Mouse (Mus musculus): Measurements from ENCODE around the gene Rnf222. TPM values are rescaled to one million over a fixed set of nuclear protein-coding genes. Genes with fewer than 3 reads are reported as not detected.

Gene Rnf222
- polyA plus RNA-seq, 1 experiment from 2014 or later = 0.17 TPM

GRCm38 (mm10) chr11:68864544-68865189 lies 23.7 kb upstream of the Rnf222 start:
- TF ChIP-seq CTCF (IDR thresholded peaks at IDR 0.05; ENCODE audit: low read depth) = no peak
- Histone ChIP-seq H3K27me3 (ENCODE audit: insufficient read depth, low read length) (no peaks in the 10 kb centered on the region), H3K4me1 (replicated peaks; ENCODE audit: insufficient read depth, low read length) (no peaks in the 10 kb centered on the region), H3K9ac (ENCODE audit: low read depth, low read length) (no peak overlapping the region), H3K4me2 (ENCODE audit: low read length) (no peak overlapping the region), H3K27ac (0 out of 2 replicates have a peak overlapping the region, but pooled peaks have one; percentile 6), H3K4me3 (replicated peaks; ENCODE audit: low read depth, low read length) (no peak overlapping the region), H3K9me3 (replicated peaks; ENCODE audit: low read length) (no peaks in the 10 kb centered on the region), H3K36me3 (ENCODE audit: insufficient read depth, low read length) (no peaks in the 10 kb centered on the region)
- ATAC-seq (replicated peaks; ENCODE audit: low FRiP score, low read depth) (peak; percentile 69; the same call in 1 of the 2 replicates), DNase-seq (ENCODE audit: low spot score) (peak; percentile 87)
- WGBS = 25% methylated on average over 9 of the region's 9 CpGs

GRCm38 (mm10) chr11:68871277-68871676 lies 17.1 kb upstream of the Rnf222 start:
- Histone ChIP-seq H3K36me3 (ENCODE audit: insufficient read depth, low read length) (no peaks in the 10 kb centered on the region), H3K27me3 (ENCODE audit: insufficient read depth, low read length) (no peaks in the 10 kb centered on the region), H3K9ac (ENCODE audit: low read depth, low read length) (no peak overlapping the region), H3K4me2 (ENCODE audit: low read length) (no peak overlapping the region), H3K9me3 (replicated peaks; ENCODE audit: low read length) (no peaks in the 10 kb centered on the region), H3K4me3 (replicated peaks; ENCODE audit: low read depth, low read length) (no peak overlapping the region), H3K4me1 (replicated peaks; ENCODE audit: insufficient read depth, low read length) (no peaks in the 10 kb centered on the region), H3K27ac (no peak overlapping the region)
- 80% methylated on average over 9 of the region's 9 CpGs for WGBS
- DNase-seq (ENCODE audit: low spot score) = no peak
- no peak for TF ChIP-seq CTCF (IDR thresholded peaks at IDR 0.05; ENCODE audit: low read depth)
- no peak for ATAC-seq (replicated peaks; ENCODE audit: low FRiP score, low read depth)

GRCm38 (mm10) chr11:68871748-68872147 lies 16.6 kb upstream of the Rnf222 start, which contains the start of gene Ndel1:
Ndel1 (minus strand) TSS chr11:68871858.
- Histone ChIP-seq H3K4me1 (replicated peaks; ENCODE audit: insufficient read depth, low read length) (no peaks in the 10 kb centered on the region), H3K4me3 (replicated peaks; ENCODE audit: low read depth, low read length) (no peak within 1 kb of the TSS), H3K27me3 (ENCODE audit: insufficient read depth, low read length) (no peaks in the 10 kb centered on the region), H3K4me2 (ENCODE audit: low read length) (no peak within 1 kb of the TSS), H3K9me3 (replicated peaks; ENCODE audit: low read length) (no peaks in the 10 kb centered on the region), H3K9ac (ENCODE audit: low read depth, low read length) (0 out of 2 replicates have a peak within 1 kb of the TSS, but pooled peaks have one; percentile 14), H3K27ac (0 out of 2 replicates have a peak within 1 kb of the TSS, but pooled peaks have one; percentile 25), H3K36me3 (ENCODE audit: insufficient read depth, low read length) (no peaks in the 10 kb centered on the region)
- 15% methylated on average over 6 of the region's 6 CpGs for WGBS
- TF ChIP-seq CTCF (IDR thresholded peaks at IDR 0.05; ENCODE audit: low read depth) = no peak
- DNase-seq (ENCODE audit: low spot score) (peak; percentile 61), ATAC-seq (replicated peaks; ENCODE audit: low FRiP score, low read depth) (no peak; the same call in 1 of the 2 replicates)

GRCm38 (mm10) chr11:68874841-68875240 lies 13.5 kb upstream of the Rnf222 start:
- no peak overlapping the region for H3K9ac ChIP-seq (ENCODE audit: low read depth, low read length)
- no peak overlapping the region for H3K4me2 ChIP-seq (ENCODE audit: low read length)
- WGBS = 0% methylated on average over 2 of the region's 2 CpGs
- H3K27me3 ChIP-seq (ENCODE audit: insufficient read depth, low read length) = no peaks in the 10 kb centered on the region
- H3K36me3 ChIP-seq (ENCODE audit: insufficient read depth, low read length) = no peaks in the 10 kb centered on the region
- no peaks in the 10 kb centered on the region for H3K4me1 ChIP-seq (replicated peaks; ENCODE audit: insufficient read depth, low read length)
- H3K4me3 ChIP-seq (replicated peaks; ENCODE audit: low read depth, low read length) = no peak overlapping the region
- ATAC-seq (replicated peaks; ENCODE audit: low FRiP score, low read depth) (no peak), DNase-seq (ENCODE audit: low spot score) (peak; percentile 90)
- no peak overlapping the region for H3K27ac ChIP-seq
- H3K9me3 ChIP-seq (replicated peaks; ENCODE audit: low read length) = no peaks in the 10 kb centered on the region
- peak; percentile 85 for TF ChIP-seq CTCF (IDR thresholded peaks at IDR 0.05; ENCODE audit: low read depth)

GRCm38 (mm10) chr11:68878811-68879210 lies 9.5 kb upstream of the Rnf222 start:
- ATAC-seq (replicated peaks; ENCODE audit: low FRiP score, low read depth) = no peak
- H3K36me3 ChIP-seq (ENCODE audit: insufficient read depth, low read length) = no peaks in the 10 kb centered on the region
- H3K4me1 ChIP-seq (replicated peaks; ENCODE audit: insufficient read depth, low read length) = no peaks in the 10 kb centered on the region
- H3K27ac ChIP-seq = no peak overlapping the region
- no peak overlapping the region for H3K9ac ChIP-seq (ENCODE audit: low read depth, low read length)
- H3K9me3 ChIP-seq (replicated peaks; ENCODE audit: low read length) = no peaks in the 10 kb centered on the region
- H3K4me2 ChIP-seq (ENCODE audit: low read length) = no peak overlapping the region
- H3K4me3 ChIP-seq (replicated peaks; ENCODE audit: low read depth, low read length) = no peak overlapping the region
- TF ChIP-seq CTCF (IDR thresholded peaks at IDR 0.05; ENCODE audit: low read depth) = no peak
- no peaks in the 10 kb centered on the region for H3K27me3 ChIP-seq (ENCODE audit: insufficient read depth, low read length)
- DNase-seq (ENCODE audit: low spot score) = no peak
- WGBS = 85% methylated on average over 5 of the region's 5 CpGs

- Histone ChIP-seq H3K9ac (ENCODE audit: low read depth, low read length) (no peak overlapping the region), H3K9me3 (replicated peaks; ENCODE audit: low read length) (no peaks in the 10 kb centered on the region), H3K4me2 (ENCODE audit: low read length) (no peak overlapping the region), H3K4me1 (replicated peaks; ENCODE audit: insufficient read depth, low read length) (no peaks in the 10 kb centered on the region), H3K27me3 (ENCODE audit: insufficient read depth, low read length) (no peaks in the 10 kb centered on the region), H3K27ac (no peak overlapping the region), H3K4me3 (replicated peaks; ENCODE audit: low read depth, low read length) (no peak overlapping the region), H3K36me3 (ENCODE audit: insufficient read depth, low read length) (no peaks in the 10 kb centered on the region)
- no peak for DNase-seq (ENCODE audit: low spot score)
- no peak for TF ChIP-seq CTCF (IDR thresholded peaks at IDR 0.05; ENCODE audit: low read depth)
- 23% methylated on average over 14 of the region's 14 CpGs for WGBS
- ATAC-seq (replicated peaks; ENCODE audit: low FRiP score, low read depth) = no peak
Observed at GRCm38 (mm10) chr11:68882107-68882506, 6.2 kb upstream of the Rnf222 start.
